Mouse (Mus musculus) hindbrain, embryonic 14.5 days (tissue): Measurements from ENCODE around the gene Kifc5b. TPM values are rescaled to one million over a fixed set of nuclear protein-coding genes. Genes with fewer than 3 reads are reported as not detected.

ENCODE experiments used
- ATAC-seq: fragments of 200-750 bp; cut with Nextera tagmentation; 2 replicates; pipeline ENCODE4 v1.8.0; 2017; ENCODE audit warnings: moderate number of reproducible peaks, mild to moderate bottlenecking, moderate TSS enrichment, moderate library complexity; ENCODE audit not compliant: low FRiP score
- DNase-seq: peaks from one replicate; pipeline ENCODE4 v3.0.0-alpha.2; 2015; ENCODE audit warnings: low spot score
- H3K27ac ChIP-seq: fragments of 300-500 bp; sonication (generic); 2 replicates; pipeline ENCODE4 v1.5.1; 2014; ENCODE audit warnings: mild to moderate bottlenecking, moderate library complexity
- H3K27me3 ChIP-seq: fragments of 300-500 bp; sonication (generic); 2 replicates; pipeline ENCODE4 v1.6.1; 2014; ENCODE audit warnings: mild to moderate bottlenecking, low read length, mixed read lengths; ENCODE audit not compliant: control insufficient read depth, insufficient read depth
- H3K36me3 ChIP-seq: fragments of 300-500 bp; sonication (generic); replicated peaks from 2 replicates; pipeline ENCODE4 v1.6.1; 2014; ENCODE audit not compliant: control insufficient read depth, insufficient read depth
- H3K4me1 ChIP-seq: fragments of 300-500 bp; sonication (generic); replicated peaks from 2 replicates; pipeline ENCODE4 v1.6.1; 2014; ENCODE audit warnings: antibody characterized with exemption, low read length, mixed read lengths; ENCODE audit not compliant: control insufficient read depth, insufficient read depth
- H3K4me2 ChIP-seq: fragments of 300-500 bp; sonication (generic); replicated peaks from 2 replicates; pipeline ENCODE4 v1.6.1; 2014; ENCODE audit warnings: mild to moderate bottlenecking, moderate library complexity
- H3K4me3 ChIP-seq: fragments of 300-500 bp; sonication (generic); replicated peaks from 2 replicates; pipeline ENCODE4 v1.5.1; 2014; ENCODE audit warnings: mild to moderate bottlenecking, low read length
- H3K9ac ChIP-seq: fragments of 300-500 bp; sonication (generic); 2 replicates; pipeline ENCODE4 v1.6.1; 2014
- H3K9me3 ChIP-seq: fragments of 300-500 bp; sonication (generic); 2 replicates; pipeline ENCODE4 v1.6.1; 2016; ENCODE audit warnings: low read length; ENCODE audit not compliant: control insufficient read depth
- WGBS: fragments of 180-500 bp; shearing (Covaris S2); extraction: QIAGEN DNeasy Blood & Tissue Kit; methylation state at CpG from one replicate; pipeline ENCODE4 v1.1.7; 2014; 5-methylcytosine and 5-hydroxymethylcytosine counted together
- polyA plus RNA-seq: library from polyadenylated mRNA; unstranded; fragments of >200 nt; fragmentation: Nextera tagmentation; extraction: Ambion mirVana; gene quantifications from 2 replicates; pipeline ENCODE4 v1.2.1, GENCODE M21; 2014

Gene Kifc5b
- polyA plus RNA-seq, 1 experiment from 2014 or later = 0.90 TPM

DNA sequence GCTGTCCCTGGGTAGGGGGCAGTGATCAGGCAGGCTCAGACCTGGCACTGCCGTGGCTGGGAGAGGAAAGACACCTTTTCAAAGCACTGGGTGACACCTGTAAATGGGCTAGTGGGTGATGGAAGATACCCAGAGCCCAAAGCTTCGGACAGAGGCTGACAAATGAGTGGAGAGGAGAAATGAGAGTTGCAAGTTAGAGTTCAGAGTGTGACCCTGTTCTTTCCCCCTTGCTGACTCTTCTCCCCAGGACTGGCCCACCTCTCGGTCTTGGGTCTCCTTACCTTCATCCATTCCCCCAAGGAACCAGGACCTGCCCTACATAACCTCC, 23.0 kb downstream of the Kifc5b start:
- no peak for ATAC-seq

DNA sequence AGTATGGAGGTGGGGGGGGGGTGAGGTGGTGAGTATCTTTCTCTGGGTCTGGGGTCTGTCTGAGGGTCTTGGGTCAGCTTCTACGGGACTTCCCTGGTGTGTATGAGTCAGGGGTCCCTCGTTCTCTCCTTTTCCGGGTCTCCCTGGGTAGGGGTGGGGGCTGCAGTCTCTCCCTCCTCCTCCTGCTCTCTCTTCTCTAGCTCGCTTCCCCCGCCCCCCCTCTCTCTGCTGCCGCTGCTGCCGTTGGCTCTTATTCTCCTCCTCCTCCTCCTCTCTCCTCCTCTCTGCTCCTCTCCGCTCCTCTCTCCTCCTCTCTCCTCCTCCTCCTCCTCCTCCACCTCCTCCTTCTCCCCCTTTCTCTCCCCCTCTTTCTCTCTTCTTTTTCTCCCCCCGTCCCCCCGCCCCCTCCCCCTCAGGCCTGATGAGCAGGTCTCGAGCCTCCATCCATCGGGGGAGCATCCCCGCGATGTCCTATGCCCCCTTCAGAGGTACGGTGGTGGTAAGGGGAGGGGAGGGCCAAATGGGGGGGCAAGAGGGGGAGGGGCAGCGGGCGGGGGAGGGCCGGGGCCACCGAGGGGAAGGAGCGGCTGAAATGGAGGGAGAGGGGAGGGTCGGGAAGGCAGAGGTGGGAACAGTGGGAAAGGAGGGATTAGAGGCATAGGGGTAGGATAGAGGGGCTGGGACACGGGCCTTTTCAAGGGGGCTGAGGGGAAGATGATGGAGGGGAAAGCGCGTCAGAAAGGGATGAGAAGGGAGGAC, 24.3 kb downstream of the Kifc5b start, which contains the start of gene Syngap1:
Gene Syngap1 (plus strand): TSS at position 223 of the 759 bp plus-strand sequence.
- H3K27me3 ChIP-seq = no peaks in the 10 kb centered on the region
- ATAC-seq = no peak
- peaks cover 14% of the 10 kb centered on the region for H3K36me3 ChIP-seq
- peak within 1 kb of the TSS; percentile 94 for H3K4me2 ChIP-seq
- DNase-seq = no peak
- peak within 1 kb of the TSS; percentile 57 for H3K4me3 ChIP-seq
- H3K9ac ChIP-seq = peak within 1 kb of the TSS; percentile 80
- under 1% methylated on average over 23 of the region's 24 CpGs for WGBS
- H3K4me1 ChIP-seq = peaks cover 38% of the 10 kb centered on the region
- no peaks in the 10 kb centered on the region for H3K9me3 ChIP-seq
- peak within 1 kb of the TSS; percentile 98 for H3K27ac ChIP-seq

More for the DNA sequence above, 23.0 kb downstream of the Kifc5b start:
- WGBS = 5% methylated on average over 3 of the region's 3 CpGs
- peak overlapping the region; percentile 98 for H3K27ac ChIP-seq
- H3K4me1 ChIP-seq = peaks cover 29% of the 10 kb centered on the region
- no peak for DNase-seq
- peak overlapping the region; percentile 57 for H3K4me3 ChIP-seq
- H3K4me2 ChIP-seq = peak overlapping the region; percentile 94
- no peaks in the 10 kb centered on the region for H3K9me3 ChIP-seq
- H3K36me3 ChIP-seq = peaks cover 25% of the 10 kb centered on the region
- H3K27me3 ChIP-seq = no peaks in the 10 kb centered on the region
- H3K9ac ChIP-seq = peak overlapping the region; percentile 80

DNA sequence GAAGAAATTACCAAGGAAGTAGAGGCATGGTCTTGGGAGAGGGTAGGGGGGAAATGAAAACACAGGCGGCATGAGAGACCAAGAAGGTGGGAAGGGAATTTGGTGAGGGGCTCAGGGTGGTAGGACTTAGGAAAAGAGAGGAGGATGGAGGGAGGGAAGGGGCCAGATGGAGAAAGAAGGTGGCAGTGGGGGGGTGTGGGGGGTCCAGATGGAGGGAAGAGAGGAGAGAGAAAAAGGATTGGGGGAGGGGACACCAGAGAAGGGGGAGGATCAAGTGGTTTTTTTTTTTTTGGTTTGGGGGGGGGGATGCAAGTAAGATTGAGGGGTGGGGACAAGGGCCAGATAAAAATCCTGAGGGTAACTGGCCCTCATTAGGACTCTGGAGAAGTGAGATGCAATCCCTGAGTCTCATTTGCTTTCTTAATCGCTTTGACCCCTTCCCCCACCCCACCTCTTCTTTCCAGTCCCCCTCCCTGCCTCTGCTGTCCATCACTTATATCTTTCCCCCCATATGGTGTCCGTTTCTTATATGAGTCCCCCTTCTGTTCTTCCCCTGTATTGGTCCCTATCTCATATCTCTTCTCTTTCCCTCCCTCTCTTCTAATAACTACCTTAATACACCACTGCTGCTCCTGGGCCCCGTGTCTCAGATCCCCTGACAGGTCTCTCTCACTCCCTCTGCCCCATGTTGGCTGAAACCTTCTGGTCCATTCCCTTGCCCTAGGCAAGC, 25.1 kb downstream of the Kifc5b start:
- Histone ChIP-seq H3K4me2 (peak overlapping the region; percentile 57), H3K36me3 (0 out of 2 replicates have a peak, but pooled peaks cover 6% of the 10 kb centered on the region), H3K27ac (peak overlapping the region; percentile 98), H3K9me3 (no peaks in the 10 kb centered on the region), H3K4me3 (peak overlapping the region; percentile 44), H3K27me3 (no peaks in the 10 kb centered on the region), H3K9ac (peak overlapping the region; percentile 69), H3K4me1 (peaks cover 46% of the 10 kb centered on the region)
- DNase-seq (no peak), ATAC-seq (no peak)
- WGBS = 4% methylated on average over 4 of the region's 4 CpGs

DNA sequence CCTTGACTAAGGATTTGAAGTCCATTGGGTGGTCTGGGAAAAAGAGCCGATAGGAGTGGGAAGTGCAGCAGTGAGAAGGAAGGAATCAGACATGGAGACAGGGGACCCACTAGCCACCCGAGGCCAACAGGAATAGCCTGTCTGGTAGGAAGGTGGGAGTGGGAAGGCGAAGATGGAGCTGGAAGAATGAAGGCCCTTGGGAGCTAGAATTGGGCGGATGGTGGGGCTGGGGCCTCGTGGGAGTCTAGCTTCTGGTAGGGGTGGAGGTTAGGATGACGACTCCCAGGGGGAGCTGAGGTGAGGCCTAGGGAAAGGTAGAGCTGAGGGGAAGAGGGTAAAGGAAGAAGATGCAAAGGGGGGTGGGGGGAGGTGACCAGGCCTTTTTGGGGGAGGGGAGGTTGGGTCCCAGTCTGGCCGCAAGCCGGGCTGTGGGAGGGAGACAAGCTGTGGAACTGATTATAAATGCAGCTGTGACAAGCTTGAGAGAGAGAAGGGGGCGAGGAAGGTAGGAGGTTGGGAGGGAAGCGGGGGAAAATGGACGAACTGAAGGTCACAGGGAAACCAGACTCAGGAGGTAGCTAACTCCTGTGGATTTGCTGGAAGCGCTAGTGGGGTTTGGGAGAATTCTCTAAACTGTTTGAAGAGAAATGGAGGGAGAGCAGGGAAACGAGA, 29.1 kb downstream of the Kifc5b start:
- Histone ChIP-seq H3K9ac (peak overlapping the region; percentile 61), H3K27ac (peak overlapping the region; percentile 67), H3K4me1 (peaks cover 53% of the 10 kb centered on the region), H3K4me3 (peak overlapping the region; percentile 28), H3K36me3 (no peaks in the 10 kb centered on the region), H3K9me3 (no peaks in the 10 kb centered on the region), H3K27me3 (no peaks in the 10 kb centered on the region), H3K4me2 (peak overlapping the region; percentile 58)
- DNase-seq (no peak), ATAC-seq (no peak)
- WGBS = 20% methylated on average over 13 of the region's 13 CpGs

- ATAC-seq (0 out of 2 replicates have a peak, but pooled peaks have one; percentile 18), DNase-seq (no peak)
- Histone ChIP-seq H3K27me3 (no peaks in the 10 kb centered on the region), H3K4me1 (peaks cover 58% of the 10 kb centered on the region), H3K27ac (peak overlapping the region; percentile 67), H3K9ac (peak overlapping the region; percentile 61), H3K36me3 (no peaks in the 10 kb centered on the region), H3K4me2 (peak overlapping the region; percentile 58), H3K9me3 (no peaks in the 10 kb centered on the region), H3K4me3 (peak overlapping the region; percentile 28)
- 2% methylated on average over 35 of the region's 37 CpGs for WGBS
Observed at GRCm38 (mm10) chr17:26946567-26946966, 29.7 kb downstream of the Kifc5b start.

GRCm38 (mm10) chr17:26947231-26948100, 30.6 kb downstream of the Kifc5b start:
- ATAC-seq (no peak), DNase-seq (no peak)
- Histone ChIP-seq H3K4me1 (peaks cover 65% of the 10 kb centered on the region), H3K36me3 (no peaks in the 10 kb centered on the region), H3K4me2 (peak overlapping the region; percentile 58), H3K27me3 (no peaks in the 10 kb centered on the region), H3K9me3 (no peaks in the 10 kb centered on the region), H3K27ac (peak overlapping the region; percentile 67), H3K9ac (peak overlapping the region; percentile 61), H3K4me3 (peak overlapping the region; percentile 28; the same call in 1 of the 2 replicates)
- WGBS = 21% methylated on average over 12 of the region's 12 CpGs

DNA sequence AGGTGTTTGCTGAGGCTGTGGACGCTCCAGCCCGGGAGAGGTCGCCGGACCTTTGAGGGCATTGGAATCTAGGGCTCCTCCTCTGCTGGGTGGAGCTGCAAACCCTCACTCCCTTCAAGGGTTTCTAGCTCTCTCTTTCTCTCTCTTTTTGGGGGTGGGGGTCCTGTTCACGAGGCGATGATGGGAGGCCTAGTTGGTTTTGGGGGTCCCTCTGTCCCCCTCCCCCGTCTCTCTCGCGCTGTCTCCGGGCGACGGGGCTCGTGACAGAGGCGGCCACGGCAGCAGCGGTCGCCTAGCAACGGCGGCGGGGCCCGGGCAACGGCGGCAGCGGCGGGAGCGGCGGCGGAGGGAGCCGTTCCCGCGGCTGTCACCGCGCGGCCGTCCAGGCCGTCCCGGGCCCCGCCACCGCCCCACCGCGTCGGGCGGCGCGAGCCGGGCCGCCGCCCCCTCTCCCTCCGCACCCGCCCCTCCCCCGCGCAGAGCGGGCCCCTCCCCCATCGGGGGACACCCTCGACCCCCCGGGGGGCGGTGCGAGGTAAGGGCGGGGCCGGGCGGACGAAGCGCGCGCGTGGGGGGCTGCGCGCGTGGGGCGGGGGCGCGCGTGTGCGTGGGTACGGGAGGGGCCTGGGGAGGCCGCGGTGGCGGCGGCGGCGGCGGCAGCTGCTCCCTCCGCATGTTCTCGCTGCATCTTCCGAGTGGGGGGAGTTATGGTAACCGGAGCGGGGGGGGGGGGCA, 31.6 kb downstream of the Kifc5b start:
- peak overlapping the region; percentile 93 for H3K4me2 ChIP-seq
- DNase-seq (peak; percentile 41), ATAC-seq (peak; percentile 0; the same call in 1 of the 2 replicates)
- H3K27ac ChIP-seq = peak overlapping the region; percentile 89
- H3K4me1 ChIP-seq = peaks cover 70% of the 10 kb centered on the region
- peaks cover 6% of the 10 kb centered on the region; the same call in 1 of the 2 replicates for H3K36me3 ChIP-seq
- H3K27me3 ChIP-seq = no peaks in the 10 kb centered on the region
- no peaks in the 10 kb centered on the region for H3K9me3 ChIP-seq
- 0% methylated on average over 27 of the region's 87 CpGs for WGBS
- peak overlapping the region; percentile 85 for H3K9ac ChIP-seq
- H3K4me3 ChIP-seq = peak overlapping the region; percentile 71

DNA sequence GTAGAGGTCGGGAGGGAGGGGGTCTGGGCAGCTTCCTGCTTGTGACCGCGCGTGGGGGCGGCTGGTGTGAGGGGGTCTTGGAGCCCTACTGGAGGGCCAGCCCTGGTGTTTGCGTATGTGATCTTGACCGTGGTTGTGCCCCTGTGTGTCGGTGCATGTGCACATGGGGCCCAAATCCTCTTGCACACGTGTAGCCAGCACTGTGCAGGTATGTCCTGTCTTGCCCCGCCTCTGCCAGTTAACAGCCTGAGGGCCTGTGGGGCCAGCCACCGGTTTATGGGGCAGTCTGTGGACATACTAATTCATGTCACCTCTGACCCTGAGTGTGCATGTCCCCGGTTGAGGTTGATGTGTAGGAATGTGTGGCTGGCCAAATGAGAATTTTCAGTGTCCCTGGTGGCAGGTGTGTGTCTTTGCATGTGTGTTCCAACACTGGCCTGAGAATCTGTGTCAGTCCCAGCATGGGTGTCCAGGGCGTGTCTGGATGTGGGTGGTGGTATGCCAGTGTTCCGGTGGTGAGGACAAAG, 32.2 kb downstream of the Kifc5b start:
- peak overlapping the region; percentile 71 for H3K4me3 ChIP-seq
- 6% methylated on average over 13 of the region's 14 CpGs for WGBS
- peak overlapping the region; percentile 85 for H3K9ac ChIP-seq
- H3K4me2 ChIP-seq = peak overlapping the region; percentile 93
- H3K4me1 ChIP-seq = peaks cover 76% of the 10 kb centered on the region
- peak overlapping the region; percentile 89 for H3K27ac ChIP-seq
- DNase-seq (no peak), ATAC-seq (peak; percentile 6; the same call in 1 of the 2 replicates)
- H3K36me3 ChIP-seq = peaks cover 6% of the 10 kb centered on the region; the same call in 1 of the 2 replicates
- H3K9me3 ChIP-seq = no peaks in the 10 kb centered on the region
- H3K27me3 ChIP-seq = no peaks in the 10 kb centered on the region
